18 mouse cellular contexts compared by ENCODE assay signal in genomic region chr9:33475106-33475505, GRCm38 (mm10).
"Had no signal": no experiment of that assay in that cellular context is flagged by ENCODE, and none has a peak within 500 bp of the region (broad histone marks: within the 10 kb centered on the region; RNA-seq: fewer than 3 reads in every experiment).

No protein-coding gene starts in this region.

- H3K27ac ChIP-seq: liver, embryonic 14.5 days; midbrain, embryonic 10.5 days; midbrain, embryonic 13.5 days; midbrain, embryonic 15.5 days; neural tube, embryonic 12.5 days; stomach, embryonic 15.5 days; stomach, postnatal 0 days had no signal

- H3K27me3 ChIP-seq: midbrain, embryonic 13.5 days; midbrain, embryonic 15.5 days; neural tube, embryonic 12.5 days; stomach, embryonic 15.5 days had no signal

- H3K9ac ChIP-seq: liver, embryonic 14.5 days; lung, embryonic 14.5 days; midbrain, embryonic 13.5 days; midbrain, embryonic 15.5 days; neural tube, embryonic 12.5 days; stomach, embryonic 15.5 days had no signal

- H3K4me1 ChIP-seq: midbrain, embryonic 10.5 days; midbrain, embryonic 13.5 days; midbrain, embryonic 15.5 days; neural tube, embryonic 12.5 days; stomach, embryonic 15.5 days had no signal

- DNase-seq: lung, adult 18-20 months; lung, embryonic 14.5 days; lung, postnatal 10 days; lung, postnatal 4 days; retina, postnatal 1 day; right cerebral cortex, adult 18-20 months; right cerebral cortex, postnatal 25 days; right cerebral cortex, postnatal 4 days; thymus, adult 2 months; thymus, postnatal 25 days; thymus, postnatal 4 days had no signal

- H3K9me3 ChIP-seq: midbrain, embryonic 10.5 days; midbrain, embryonic 13.5 days; midbrain, embryonic 15.5 days; neural tube, embryonic 12.5 days; stomach, embryonic 15.5 days had no signal

- H3K4me2 ChIP-seq: lung, embryonic 14.5 days; midbrain, embryonic 13.5 days; midbrain, embryonic 15.5 days; neural tube, embryonic 12.5 days; stomach, embryonic 15.5 days had no signal

- H3K4me3 ChIP-seq: midbrain, embryonic 10.5 days; midbrain, embryonic 13.5 days; midbrain, embryonic 15.5 days; neural tube, embryonic 12.5 days; stomach, embryonic 15.5 days had no signal

- H3K36me3 ChIP-seq: midbrain, embryonic 10.5 days; midbrain, embryonic 13.5 days; midbrain, embryonic 15.5 days; neural tube, embryonic 12.5 days; stomach, embryonic 15.5 days had no signal
